Mouse (Mus musculus) liver, embryonic 13.5 days (tissue): ENCODE measurements around the gene Dmpk. TPM values are rescaled to one million over a fixed set of nuclear protein-coding genes. Genes with fewer than 3 reads are reported as not detected.

Source experiments
- ATAC-seq: fragments of 200-750 bp; cut with Nextera tagmentation; 2 replicates; pipeline ENCODE4 v1.8.0; 2017; ENCODE audit warnings: low read depth, mild to moderate bottlenecking, moderate number of reproducible peaks, moderate library complexity
- DNase-seq: peaks from one replicate; pipeline ENCODE4 v3.0.0; 2022
- H3K27ac ChIP-seq: fragments of 300-500 bp; sonication (generic); 2 replicates; pipeline ENCODE4 v1.5.1; 2015; ENCODE audit warnings: moderate library complexity, mild to moderate bottlenecking, inconsistent platforms
- H3K27me3 ChIP-seq: fragments of 300-500 bp; sonication (generic); 2 replicates; pipeline ENCODE4 v1.6.1; 2015; ENCODE audit warnings: mild to moderate bottlenecking, inconsistent platforms
- H3K36me3 ChIP-seq: fragments of 300-500 bp; sonication (generic); 2 replicates; pipeline ENCODE4 v1.6.1; 2015; ENCODE audit warnings: mild to moderate bottlenecking, inconsistent platforms
- H3K4me1 ChIP-seq: fragments of 300-500 bp; sonication (generic); replicated peaks from 2 replicates; pipeline ENCODE4 v1.6.1; 2015; ENCODE audit warnings: inconsistent platforms
- H3K4me2 ChIP-seq: fragments of 300-500 bp; sonication (generic); 2 replicates; pipeline ENCODE4 v1.6.1; 2015; ENCODE audit warnings: inconsistent platforms, mild to moderate bottlenecking, moderate library complexity
- H3K4me3 ChIP-seq: fragments of 300-500 bp; sonication (generic); replicated peaks from 2 replicates; pipeline ENCODE4 v1.5.1; 2015; ENCODE audit warnings: mild to moderate bottlenecking, inconsistent platforms
- H3K9ac ChIP-seq: fragments of 300-500 bp; sonication (generic); 2 replicates; pipeline ENCODE4 v1.6.1; 2015; ENCODE audit warnings: mild to moderate bottlenecking, inconsistent platforms
- H3K9me3 ChIP-seq: fragments of 300-500 bp; sonication (generic); replicated peaks from 2 replicates; pipeline ENCODE4 v1.6.1; 2016; ENCODE audit warnings: inconsistent platforms
- WGBS: fragments of 180-500 bp; shearing (Covaris S2); methylation state at CpG from one replicate; pipeline ENCODE4 v1.1.7; 2015; ENCODE audit not compliant: insufficient replicate concordance; 5-methylcytosine and 5-hydroxymethylcytosine counted together
- polyA plus RNA-seq: library from polyadenylated mRNA; unstranded; fragments of >200 nt; fragmentation: Nextera tagmentation; extraction: Ambion mirVana; gene quantifications from 2 replicates; pipeline ENCODE4 v1.2.1, GENCODE M21; 2015

The Dmpk gene
- polyA plus RNA-seq, 1 experiment from 2014 or later: 8.5 TPM

DNA sequence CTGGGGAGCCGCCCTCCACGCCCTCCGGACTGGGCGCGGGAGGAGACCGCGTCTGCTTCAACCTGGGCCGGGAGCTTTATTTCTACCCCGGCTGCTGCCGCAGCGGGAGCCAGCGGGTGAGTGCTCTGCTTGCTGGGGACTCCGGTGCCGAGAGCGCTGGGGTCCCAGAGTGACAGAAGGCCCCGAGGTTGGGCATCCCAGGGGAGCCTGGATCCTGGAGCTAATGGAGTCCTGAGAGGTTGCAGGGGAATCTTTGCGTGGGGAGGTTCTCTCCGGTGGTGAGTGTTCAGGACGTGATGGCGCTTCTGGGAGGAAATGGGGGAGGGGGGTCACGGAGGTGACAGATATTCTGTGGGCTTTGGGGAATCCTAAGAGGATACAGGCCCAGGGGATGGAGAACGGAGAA is 7.1 kb upstream of the Dmpk start:
- Histone ChIP-seq H3K36me3 (peaks cover 38% of the 10 kb centered on the region), H3K4me1 (peaks cover 42% of the 10 kb centered on the region), H3K9me3 (no peaks in the 10 kb centered on the region), H3K4me2 (peak overlapping the region; percentile 94), H3K4me3 (peak overlapping the region; percentile 80), H3K27me3 (peaks cover 31% of the 10 kb centered on the region), H3K9ac (peak overlapping the region; percentile 87), H3K27ac (peak overlapping the region; percentile 74)
- 1% methylated on average over 22 of the region's 22 CpGs for WGBS
- DNase-seq: no peak
- no peak; the same call in 1 of the 2 replicates for ATAC-seq

DNA sequence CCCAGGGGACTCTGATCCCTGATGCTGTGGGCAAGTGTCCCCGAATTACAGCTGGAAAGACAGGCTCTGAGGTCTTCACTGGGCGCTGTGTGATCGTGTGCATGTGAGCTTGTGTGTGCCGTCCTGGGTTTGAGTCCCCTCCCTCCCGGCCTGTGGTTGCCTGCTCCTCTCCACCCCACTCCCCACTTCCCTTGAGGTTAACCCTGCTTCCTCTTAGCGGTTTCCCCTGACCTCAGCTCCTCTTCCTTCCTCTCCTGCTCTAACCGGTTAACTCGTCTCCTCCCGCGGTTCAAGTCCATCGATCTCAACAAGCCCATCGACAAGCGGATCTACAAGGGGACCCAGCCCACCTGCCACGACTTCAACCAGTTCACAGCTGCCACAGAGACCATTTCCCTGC is 5.9 kb upstream of the Dmpk start:
- Histone ChIP-seq H3K4me2 (peak overlapping the region; percentile 94), H3K27ac (no peak overlapping the region), H3K4me3 (peak overlapping the region; percentile 80), H3K9me3 (no peaks in the 10 kb centered on the region), H3K4me1 (peaks cover 54% of the 10 kb centered on the region), H3K36me3 (peaks cover 50% of the 10 kb centered on the region), H3K27me3 (peaks cover 35% of the 10 kb centered on the region), H3K9ac (0 out of 2 replicates have a peak overlapping the region, but pooled peaks have one; percentile 22)
- no peak for DNase-seq
- 23% methylated on average over 14 of the region's 14 CpGs for WGBS
- no peak for ATAC-seq

- H3K4me2 ChIP-seq: no peak overlapping the region
- no peak for DNase-seq
- peaks cover 52% of the 10 kb centered on the region for H3K36me3 ChIP-seq
- H3K4me3 ChIP-seq: no peak overlapping the region
- H3K4me1 ChIP-seq: peaks cover 64% of the 10 kb centered on the region
- ATAC-seq: no peak
- H3K9ac ChIP-seq: no peak overlapping the region; the same call in 1 of the 2 replicates
- H3K27ac ChIP-seq: no peak overlapping the region
- H3K9me3 ChIP-seq: no peaks in the 10 kb centered on the region
- 70% methylated on average over 3 of the region's 3 CpGs for WGBS
- peaks cover 36% of the 10 kb centered on the region for H3K27me3 ChIP-seq
Observed at GRCm38 (mm10) chr7:19078732-19079131, 4.9 kb upstream of the Dmpk start.

GRCm38 (mm10) chr7:19080451-19080950 is 3.1 kb upstream of the Dmpk start:
- Histone ChIP-seq H3K4me2 (no peak overlapping the region), H3K27me3 (peaks cover 47% of the 10 kb centered on the region), H3K4me1 (peaks cover 75% of the 10 kb centered on the region), H3K9me3 (no peaks in the 10 kb centered on the region), H3K36me3 (peaks cover 52% of the 10 kb centered on the region), H3K9ac (no peak overlapping the region), H3K27ac (no peak overlapping the region), H3K4me3 (no peak overlapping the region)
- no peak for DNase-seq
- 83% methylated on average over 19 of the region's 19 CpGs for WGBS
- ATAC-seq: no peak

GRCm38 (mm10) chr7:19082171-19082570 is 1.5 kb upstream of the Dmpk start:
- WGBS: 74% methylated on average over 4 of the region's 4 CpGs
- Histone ChIP-seq H3K36me3 (peaks cover 52% of the 10 kb centered on the region), H3K9ac (no peak overlapping the region), H3K9me3 (no peaks in the 10 kb centered on the region), H3K4me1 (peaks cover 81% of the 10 kb centered on the region), H3K4me2 (no peak overlapping the region), H3K27me3 (peaks cover 61% of the 10 kb centered on the region), H3K4me3 (no peak overlapping the region), H3K27ac (no peak overlapping the region)
- DNase-seq: no peak
- ATAC-seq: no peak

- H3K4me3 ChIP-seq: no peak overlapping the region
- H3K27me3 ChIP-seq: peaks cover 67% of the 10 kb centered on the region
- peaks cover 51% of the 10 kb centered on the region for H3K36me3 ChIP-seq
Observed at GRCm38 (mm10) chr7:19083096-19083495, 553 bp upstream of the Dmpk start.

DNA sequence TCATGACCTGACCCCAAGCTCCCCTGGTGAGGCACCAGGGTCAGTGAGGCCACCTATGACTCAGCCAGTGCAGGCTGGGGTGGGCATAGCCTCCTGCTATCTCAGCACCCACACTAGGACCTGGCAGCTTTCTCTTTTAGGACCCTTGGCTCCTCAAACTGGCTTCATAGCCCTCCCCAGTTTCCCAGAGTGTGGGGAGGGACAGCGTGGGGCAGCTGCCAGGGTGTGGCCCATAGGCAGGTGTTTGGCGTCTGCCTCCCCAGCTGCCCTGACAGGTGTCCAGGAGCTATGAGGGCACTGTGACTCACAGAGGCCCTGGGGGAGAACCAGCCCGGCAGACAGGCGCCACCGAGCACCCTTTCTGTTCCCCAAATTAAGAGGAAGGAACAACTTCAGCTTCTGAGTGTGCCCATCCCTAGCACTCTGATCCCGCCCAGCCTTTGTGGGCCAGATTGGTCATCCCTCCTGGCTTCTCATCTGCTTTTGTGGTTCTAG is 675 bp downstream of the Dmpk start:
- Histone ChIP-seq H3K4me1 (peaks cover 75% of the 10 kb centered on the region), H3K9ac (peak overlapping the region; percentile 41), H3K4me3 (peak overlapping the region; percentile 22), H3K36me3 (peaks cover 42% of the 10 kb centered on the region), H3K27ac (no peak overlapping the region; the same call in 1 of the 2 replicates), H3K4me2 (peak overlapping the region; percentile 30; the same call in 1 of the 2 replicates), H3K9me3 (no peaks in the 10 kb centered on the region), H3K27me3 (peaks cover 71% of the 10 kb centered on the region)
- WGBS: 28% methylated on average over 6 of the region's 6 CpGs
- DNase-seq: no peak
- no peak for ATAC-seq

More at GRCm38 (mm10) chr7:19083096-19083495, 553 bp upstream of the Dmpk start:
- Histone ChIP-seq H3K4me2 (0 out of 2 replicates have a peak overlapping the region, but pooled peaks have one; percentile 30), H3K9me3 (no peaks in the 10 kb centered on the region), H3K27ac (no peak overlapping the region), H3K4me1 (peaks cover 79% of the 10 kb centered on the region), H3K9ac (no peak overlapping the region)
- ATAC-seq (no peak), DNase-seq (no peak)
- whole genome bisulfite sequencing: 57% methylated on average over 6 of the region's 6 CpGs

GRCm38 (mm10) chr7:19084921-19085473 is 1.3 kb downstream of the Dmpk start:
- Histone ChIP-seq H3K36me3 (peaks cover 35% of the 10 kb centered on the region), H3K27me3 (peaks cover 72% of the 10 kb centered on the region), H3K27ac (peak overlapping the region; percentile 61), H3K4me2 (peak overlapping the region; percentile 66; the same call in 1 of the 2 replicates), H3K9me3 (no peaks in the 10 kb centered on the region), H3K4me3 (peak overlapping the region; percentile 22; the same call in 1 of the 2 replicates), H3K4me1 (peaks cover 74% of the 10 kb centered on the region), H3K9ac (0 out of 2 replicates have a peak overlapping the region, but pooled peaks have one; percentile 6)
- WGBS: 15% methylated on average over 9 of the region's 9 CpGs
- no peak for DNase-seq
- ATAC-seq: no peak

DNA sequence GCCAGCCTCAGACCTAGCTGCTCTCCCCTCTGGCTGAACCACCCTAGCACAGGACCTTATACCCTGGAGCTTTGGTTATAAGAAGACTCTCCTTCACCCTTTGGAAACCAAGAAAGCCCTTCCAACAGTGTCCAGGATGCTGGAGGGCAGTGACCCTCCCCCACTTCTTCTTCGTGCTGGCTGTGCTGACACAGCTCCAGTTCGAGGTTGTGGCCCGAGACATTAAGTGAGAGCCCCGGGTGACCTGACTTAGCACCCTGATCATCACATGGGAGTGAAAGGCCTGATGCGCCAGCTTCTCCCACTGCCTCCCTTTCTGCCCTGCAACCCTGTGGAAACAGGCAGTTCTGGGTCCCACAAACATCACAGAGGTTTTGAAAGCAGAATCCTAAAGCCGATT is 1.8 kb downstream of the Dmpk start:
- Histone ChIP-seq H3K36me3 (peaks cover 30% of the 10 kb centered on the region), H3K4me2 (peak overlapping the region; percentile 66), H3K9me3 (no peaks in the 10 kb centered on the region), H3K9ac (0 out of 2 replicates have a peak overlapping the region, but pooled peaks have one; percentile 6), H3K4me3 (peak overlapping the region; percentile 26), H3K27me3 (peaks cover 72% of the 10 kb centered on the region), H3K4me1 (peaks cover 70% of the 10 kb centered on the region), H3K27ac (peak overlapping the region; percentile 61)
- DNase-seq: no peak
- ATAC-seq: no peak
- 11% methylated on average over 6 of the region's 6 CpGs for WGBS

DNA sequence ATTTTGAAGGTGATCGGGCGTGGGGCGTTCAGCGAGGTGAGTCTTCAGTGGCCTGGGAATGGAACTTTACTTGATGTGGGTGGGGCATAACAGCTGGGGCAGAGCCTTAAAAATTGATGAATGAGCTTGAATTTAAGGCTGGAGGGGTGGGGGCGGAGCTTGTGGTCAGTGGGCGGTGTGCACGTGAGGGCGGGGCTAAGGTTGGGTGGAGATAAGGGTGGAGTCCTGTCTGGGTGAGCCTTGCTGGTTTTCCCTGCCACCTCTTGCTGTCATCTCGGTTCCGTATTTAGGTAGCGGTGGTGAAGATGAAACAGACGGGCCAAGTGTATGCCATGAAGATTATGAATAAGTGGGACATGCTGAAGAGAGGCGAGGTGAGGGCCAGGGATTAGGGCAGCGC is 2.4 kb downstream of the Dmpk start:
- 5% methylated on average over 14 of the region's 14 CpGs for WGBS
- H3K27me3 ChIP-seq: peaks cover 72% of the 10 kb centered on the region
- peak overlapping the region; percentile 36 for H3K4me3 ChIP-seq
- no peaks in the 10 kb centered on the region for H3K9me3 ChIP-seq
- peak overlapping the region; percentile 66 for H3K4me2 ChIP-seq
- H3K9ac ChIP-seq: no peak overlapping the region
- H3K27ac ChIP-seq: no peak overlapping the region
- ATAC-seq (peak; percentile 74), DNase-seq (peak; percentile 76)
- H3K4me1 ChIP-seq: peaks cover 70% of the 10 kb centered on the region
- peaks cover 25% of the 10 kb centered on the region for H3K36me3 ChIP-seq

GRCm38 (mm10) chr7:19086760-19087159 is 3.1 kb downstream of the Dmpk start:
- ATAC-seq (no peak), DNase-seq (no peak)
- Histone ChIP-seq H3K4me3 (no peak overlapping the region), H3K27me3 (peaks cover 78% of the 10 kb centered on the region), H3K4me2 (peak overlapping the region; percentile 66), H3K4me1 (peaks cover 69% of the 10 kb centered on the region), H3K9me3 (no peaks in the 10 kb centered on the region), H3K27ac (no peak overlapping the region), H3K9ac (no peak overlapping the region), H3K36me3 (peaks cover 18% of the 10 kb centered on the region)
- 51% methylated on average over 18 of the region's 18 CpGs for WGBS
